Mouse (Mus musculus) R1 (cell line): ENCODE measurements at regions not wholly inside any gene's neighbourhood (a gene's known extent, or its start where the extent isn't known, plus 50 kb on each side); places are given as distances from the start of the nearest gene placed in this dataset.
A peak's percentile ranks its signal among the peaks of the same experiment; 100 is the strongest.

Experiments used
- DNase-seq: peaks from one replicate; pipeline ENCODE4 v3.0.0-alpha.2; 2018; ENCODE audit warnings: low read depth, low spot score

DNA sequence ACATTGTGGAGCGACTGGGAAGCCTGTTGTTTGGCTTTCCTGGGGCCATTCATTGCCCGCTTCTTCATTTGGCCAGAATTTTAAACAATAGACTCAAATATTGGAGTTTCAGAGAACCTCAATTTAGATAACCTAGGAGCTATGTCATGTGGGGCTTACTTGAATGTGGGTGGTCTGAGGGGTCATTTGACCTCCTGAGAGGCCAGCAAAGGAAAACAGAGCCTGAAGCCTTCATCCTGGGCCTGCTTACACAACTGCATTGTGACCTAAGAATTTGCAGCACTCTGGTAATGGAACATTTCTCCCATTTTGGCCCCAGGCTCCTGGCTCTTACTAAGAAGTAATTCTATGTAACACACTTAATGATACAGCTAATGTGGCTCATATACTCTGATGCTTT, 348.2 kb downstream of the Fat4 start:
- DNase-seq, result no peak

GRCm38 (mm10) chr3:39248712-39249111, 362.0 kb downstream of the Fat4 start:
- no peak for DNase-seq

DNA sequence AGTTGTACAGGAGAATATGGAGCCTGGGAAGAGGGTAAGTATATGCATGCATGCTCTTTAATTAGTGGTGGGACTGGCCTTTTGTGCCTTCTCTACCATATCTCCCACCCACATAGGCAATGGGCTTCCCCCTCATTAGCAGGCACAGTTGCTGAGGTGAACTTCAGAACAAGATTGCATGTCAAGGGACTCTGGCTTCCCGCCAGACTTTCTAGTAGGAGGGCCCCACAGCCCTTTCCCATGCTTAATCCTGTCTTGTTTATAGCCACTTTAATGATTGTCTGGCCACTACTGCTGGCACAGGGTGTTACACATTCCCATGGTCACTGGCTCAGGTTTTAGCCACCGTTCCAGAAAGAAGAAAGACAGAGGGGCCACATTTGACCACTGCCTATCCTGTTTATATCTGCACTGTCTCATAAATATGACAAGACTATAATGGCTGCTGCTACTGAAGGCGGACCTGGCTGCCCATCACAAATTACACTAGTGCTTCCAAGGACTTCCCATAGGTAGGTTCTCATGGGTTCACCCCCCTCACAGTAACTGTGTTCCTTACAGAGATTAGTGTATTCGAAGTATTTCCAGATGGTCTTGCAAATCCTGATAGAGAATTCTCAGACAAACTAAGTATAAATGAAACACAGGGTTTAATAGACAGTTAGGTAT, 362.6 kb downstream of the Fat4 start:
- DNase-seq, result no peak

DNA sequence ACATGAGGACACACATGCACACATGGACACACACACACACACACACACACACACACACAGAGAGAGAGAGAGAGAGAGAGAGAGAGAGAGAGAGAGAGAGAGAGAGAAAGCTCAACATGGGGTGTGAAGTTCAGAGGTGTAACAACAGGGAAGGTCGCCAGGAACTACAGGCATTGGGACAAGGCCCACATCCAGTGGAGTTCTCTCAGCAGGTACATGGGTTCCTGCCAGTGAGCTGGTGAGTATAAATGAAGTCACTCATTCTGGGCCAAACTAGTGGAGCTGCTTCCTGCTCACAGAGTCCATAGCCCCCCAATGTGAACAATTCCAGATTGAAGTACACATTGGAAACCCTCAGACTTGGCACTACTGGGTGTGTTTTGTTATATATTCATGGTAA, 366.3 kb downstream of the Fat4 start:
- DNase-seq, result no peak

DNA sequence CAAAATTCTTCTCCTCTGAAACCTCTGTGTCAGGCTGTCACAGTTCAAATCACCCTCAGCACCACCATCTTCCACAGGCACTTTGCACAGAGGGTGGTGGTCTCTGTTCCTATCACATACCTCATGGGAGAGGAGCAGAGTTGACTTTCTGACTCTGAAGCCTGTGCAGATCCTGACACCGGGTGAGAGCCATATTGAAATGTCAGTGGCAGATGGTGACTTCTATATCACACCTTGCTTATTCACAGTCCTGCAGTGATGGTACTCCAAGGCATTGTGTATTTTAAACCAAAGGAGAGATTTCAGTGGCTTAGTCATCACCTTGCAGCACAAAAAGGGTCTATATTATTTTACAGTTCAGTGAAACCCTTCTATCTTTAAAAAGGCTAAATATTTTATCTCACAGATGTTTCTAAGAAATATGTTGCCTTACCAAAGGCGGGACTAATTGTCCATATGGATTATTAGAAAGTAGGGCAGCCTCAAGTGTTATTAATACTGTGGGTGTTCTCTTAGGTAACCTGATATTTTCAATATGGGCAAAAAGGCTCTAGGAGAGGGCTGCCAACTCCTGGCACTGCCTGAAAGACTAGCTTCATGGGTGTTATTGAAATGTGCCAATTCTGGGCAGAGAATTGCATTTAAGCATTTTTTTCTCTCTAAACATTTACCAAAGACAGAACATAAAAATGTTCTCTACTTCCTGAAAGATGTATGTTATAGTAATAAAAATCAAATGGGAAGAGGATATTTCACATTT, 378.1 kb downstream of the Fat4 start:
- no peak for DNase-seq

- DNase-seq, result no peak
Measured at GRCm38 (mm10) chr3:39265606-39266005, 378.9 kb downstream of the Fat4 start.

DNA sequence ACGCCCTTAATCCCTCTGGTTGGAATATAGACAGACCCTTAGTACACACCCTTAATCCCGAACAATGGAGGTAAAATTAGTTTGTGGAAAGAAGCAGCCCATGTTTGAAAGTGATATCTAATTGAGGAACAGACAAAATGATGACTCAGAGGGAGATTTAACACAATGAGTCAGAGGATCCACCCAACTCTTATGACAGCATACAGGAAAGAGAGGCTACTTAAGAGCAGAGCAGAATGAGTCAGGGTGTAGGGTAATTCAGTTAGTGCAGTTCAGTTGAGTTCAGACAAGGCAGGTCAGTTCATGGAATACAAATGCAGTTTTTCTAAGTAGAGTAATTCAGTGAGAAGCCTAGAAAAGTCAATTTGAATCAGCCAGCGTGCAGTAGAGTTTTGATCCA, 382.6 kb downstream of the Fat4 start:
- no peak for DNase-seq

GRCm38 (mm10) chr3:39272616-39273015, 385.9 kb downstream of the Fat4 start:
- DNase-seq, result no peak

- DNase-seq, result peak; percentile 5
Measured at GRCm38 (mm10) chr3:39276897-39277296, 390.2 kb downstream of the Fat4 start.

GRCm38 (mm10) chr3:39277310-39277709, 390.6 kb downstream of the Fat4 start:
- no peak for DNase-seq

DNA sequence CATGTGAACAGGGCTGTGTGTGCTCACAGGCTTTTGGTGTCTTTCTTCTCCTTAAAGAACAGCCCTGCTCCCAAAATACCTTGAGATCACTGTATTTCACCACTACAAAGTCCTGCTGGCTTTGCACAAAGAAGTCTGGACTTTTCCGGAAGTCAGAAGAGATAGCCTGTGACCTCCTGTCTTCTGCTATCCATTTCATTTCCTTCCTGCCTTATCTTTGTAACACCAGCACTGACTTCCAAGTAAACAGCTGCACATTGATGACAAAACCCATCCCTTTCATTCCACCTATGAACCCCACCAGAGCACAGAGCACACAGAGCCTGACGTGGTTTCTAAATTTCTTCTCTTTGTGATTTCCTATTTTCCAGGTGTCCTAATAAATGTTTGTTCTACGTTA, 408.5 kb downstream of the Fat4 start:
- DNase-seq, result no peak

- DNase-seq, result no peak
Measured at GRCm38 (mm10) chr3:39296257-39296656, 409.5 kb downstream of the Fat4 start.

DNA sequence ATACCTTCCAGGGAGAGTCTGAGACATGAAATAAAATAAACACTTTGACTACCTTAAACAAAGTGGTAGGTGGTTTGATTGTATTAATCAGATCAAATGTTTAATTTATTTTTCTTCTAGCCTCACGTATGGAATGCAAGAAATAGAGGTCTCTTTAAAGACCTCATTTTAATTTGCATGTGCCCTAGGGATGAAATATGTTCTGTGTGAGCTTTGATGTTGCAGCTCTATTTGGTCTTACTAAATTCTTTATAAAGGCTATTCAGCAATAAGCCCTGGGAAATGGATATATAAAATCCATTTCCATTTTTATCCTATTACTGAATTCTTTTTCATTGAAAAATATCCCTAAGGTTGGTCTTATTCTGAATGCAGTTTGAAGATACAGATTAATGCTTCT, 422.7 kb downstream of the Fat4 start:
- DNase-seq, result no peak

- DNase-seq, result no peak
Measured at GRCm38 (mm10) chr3:39313563-39313962, 426.8 kb downstream of the Fat4 start.

GRCm38 (mm10) chr3:39320851-39321250, 434.1 kb downstream of the Fat4 start:
- no peak for DNase-seq

DNA sequence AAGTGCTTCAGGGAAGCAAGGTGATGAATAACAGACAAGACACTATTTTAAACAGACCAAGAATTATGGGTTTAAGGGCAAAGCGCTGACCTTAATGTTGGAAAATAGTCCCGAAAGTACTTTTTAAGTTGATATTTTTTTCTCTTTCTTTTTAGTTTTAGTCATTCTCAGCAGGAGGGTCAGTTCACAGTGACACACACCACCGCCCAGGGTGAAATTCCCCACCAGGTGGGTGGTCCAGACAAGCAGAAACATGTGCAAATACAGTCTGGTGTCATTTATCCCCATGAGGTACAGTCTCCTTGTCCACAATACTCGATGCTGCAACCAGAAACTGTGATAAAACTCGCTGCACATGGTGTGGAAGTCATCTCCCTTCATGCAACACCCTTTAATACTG, 435.5 kb downstream of the Fat4 start:
- no peak for DNase-seq

- no peak for DNase-seq
Measured at GRCm38 (mm10) chr3:39335612-39336230, 449.0 kb downstream of the Fat4 start.

DNA sequence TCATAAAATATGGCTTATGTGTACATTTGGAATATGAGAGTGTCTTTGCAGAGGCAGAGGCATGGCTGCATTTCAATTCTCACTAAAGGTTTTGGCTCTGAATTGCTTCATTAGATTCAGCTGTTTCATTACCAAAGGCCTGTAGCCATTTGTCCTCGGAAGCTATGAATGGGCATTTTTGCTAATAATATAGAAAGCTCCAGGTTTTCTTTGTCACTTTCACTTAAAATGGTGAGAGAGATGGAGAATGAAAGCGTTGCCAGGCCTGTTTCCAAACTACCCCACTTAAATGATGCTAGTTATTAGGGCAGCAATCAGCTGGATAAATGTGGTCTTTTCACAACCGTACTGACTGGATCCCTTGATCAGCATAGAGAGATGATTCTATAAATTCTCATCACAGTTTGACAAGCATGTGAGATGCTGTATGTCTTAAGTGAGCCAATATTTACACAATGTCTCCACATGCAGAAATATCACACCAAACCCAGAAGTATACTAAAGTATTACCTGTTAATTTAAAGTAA, 454.5 kb downstream of the Fat4 start:
- no peak for DNase-seq

DNA sequence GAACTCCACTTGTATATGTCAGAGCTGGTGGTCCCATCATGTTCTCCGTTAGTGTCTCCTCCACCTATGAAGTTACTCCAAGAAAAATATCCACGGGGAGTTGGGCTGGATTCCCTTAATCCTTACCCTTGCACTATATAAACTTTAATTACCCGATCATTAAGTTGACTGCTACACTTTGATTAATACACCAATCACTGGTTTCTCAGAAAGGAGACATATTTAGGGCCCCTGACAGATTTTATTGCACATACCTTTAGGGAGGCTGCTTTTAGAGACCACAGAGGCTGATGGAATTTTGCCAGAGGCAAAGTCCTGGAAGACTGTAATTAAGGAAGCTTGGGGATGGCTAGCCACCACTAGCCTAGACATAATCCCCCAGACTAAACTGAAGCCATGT, 457.3 kb downstream of the Fat4 start:
- no peak for DNase-seq

DNA sequence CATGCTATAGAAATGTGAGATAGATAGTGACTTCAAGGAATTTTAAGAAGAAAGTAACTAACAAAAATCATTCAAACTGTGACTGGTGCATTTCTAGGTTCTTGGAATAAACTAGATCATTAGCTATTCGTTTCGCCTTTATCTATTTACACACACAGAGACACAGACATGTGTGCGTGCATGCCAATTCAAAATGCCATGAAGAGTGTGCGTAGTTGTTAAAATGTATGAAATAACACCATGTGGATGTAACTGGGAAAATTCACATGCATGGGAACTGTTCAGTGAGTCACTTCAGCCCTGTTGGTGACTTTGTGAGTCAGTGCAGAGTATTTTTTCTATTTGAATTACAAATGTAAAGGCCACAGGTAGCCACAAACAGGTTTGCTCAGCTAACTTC, 460.8 kb downstream of the Fat4 start:
- no peak for DNase-seq

GRCm38 (mm10) chr3:39357012-39357411, 470.3 kb downstream of the Fat4 start:
- DNase-seq, result no peak

- no peak for DNase-seq
Measured at GRCm38 (mm10) chr3:39360278-39360677, 473.5 kb downstream of the Fat4 start.

- no peak for DNase-seq
Measured at GRCm38 (mm10) chr3:39370926-39371325, 484.2 kb downstream of the Fat4 start.
